Mouse (Mus musculus) left cerebral cortex, postnatal 14 days (tissue): Measurements from ENCODE around the gene Rfc2. TPM values are rescaled to one million over a fixed set of nuclear protein-coding genes. Genes with fewer than 3 reads are reported as not detected.
A peak's percentile ranks its signal among the peaks of the same experiment; 100 is the strongest.

ENCODE experiments used
- DNase-seq, 2 experiments: peaks; one replicate each; pipeline ENCODE4 v3.0.0; 2021 to 2022; ENCODE audit warnings: low spot score in 2 of 2, mixed read lengths in 1 of 2
- intact Hi-C: fragments of 180-260 bp; cut with DNase I; formaldehyde crosslinking; loops from one replicate; pipeline ENCODE4 v1.15.1; 2025
- long read RNA-seq, 2 experiments: library from polyadenylated mRNA; stranded (forward); transcript quantifications; one replicate each; pipeline ENCODE4 v2.0.0; 2021
- total RNA-seq, 2 experiments: library from RNA; stranded (reverse); gene quantifications; 2 replicates each; pipeline ENCODE4 v1.2.3; 2021

The Rfc2 gene
- 10 to 100 TPM; 69.1 to 70.0 TPM for total RNA-seq
- long read RNA-seq, experiment 1, full-length matches to known transcripts: 77 of 82 reads
- long read RNA-seq, experiment 1, partial matches to known transcripts: 0 of 82 reads
- long read RNA-seq, experiment 1, other reads (novel, unspliced or antisense): 5 of 82 reads
- long read RNA-seq, experiment 2, full-length matches to known transcripts: 70 of 79 reads
- long read RNA-seq, experiment 2, partial matches to known transcripts: 2 of 79 reads
- long read RNA-seq, experiment 2, other reads (novel, unspliced or antisense): 7 of 79 reads

GRCm38 (mm10) chr5:134581146-134581545 lies at the start of gene Rfc2:
Gene Rfc2, plus strand, starts transcription at chr5:134581366.
- intact Hi-C loops: loop anchor here (5.0 kb wide), 1 partner anchor 74 kb away; no protein-coding TSS in a partner anchor
- DNase-seq: no peak

- DNase-seq: peak; percentile 63 to 79
- intact Hi-C loops: no loop called here
These were observed 49.6 kb upstream of the Rfc2 start for GRCm38 (mm10) chr5:134531585-134531984.

DNA sequence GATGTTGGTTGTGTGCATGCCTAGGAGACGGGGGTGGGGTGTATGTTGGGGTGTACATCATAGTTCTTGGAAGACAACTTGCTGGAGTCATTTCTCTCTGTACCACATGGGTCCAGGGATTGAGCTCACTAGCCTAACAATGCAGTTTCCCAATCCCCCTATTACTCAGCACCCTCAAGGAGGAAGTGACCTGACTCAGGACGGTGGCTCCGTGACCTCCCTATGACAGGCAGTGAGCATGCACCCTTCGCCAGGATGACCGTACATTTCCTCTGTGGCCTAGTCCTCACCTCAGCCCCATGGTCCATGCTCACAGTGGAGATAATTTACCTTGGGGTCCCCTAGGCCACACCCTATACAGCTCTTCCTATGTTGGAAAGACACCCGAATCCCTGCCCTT lies 48.7 kb upstream of the Rfc2 start:
- intact Hi-C loops: no loop called here

DNA sequence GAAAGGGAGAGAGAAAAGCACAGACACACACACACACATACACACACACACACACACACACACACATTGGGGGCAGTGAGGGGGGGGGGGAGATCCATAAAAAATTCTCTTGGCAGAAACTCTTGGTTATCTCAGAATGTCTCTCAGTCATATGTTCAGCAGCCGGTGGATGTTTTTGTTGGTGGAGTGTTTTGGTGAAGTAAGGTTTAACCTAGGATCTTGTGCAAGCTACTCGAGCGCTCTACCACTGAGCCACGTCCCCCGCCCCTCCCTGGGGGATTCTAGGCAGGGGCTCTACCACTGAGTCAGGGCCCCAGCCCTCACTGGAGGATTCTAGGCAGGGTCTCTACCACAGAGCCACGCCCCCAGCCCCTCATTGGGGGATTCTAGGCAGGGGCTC lies 45.1 kb upstream of the Rfc2 start:
- intact Hi-C loops: no loop called here
- no peak for DNase-seq

More for the DNA sequence above, 48.7 kb upstream of the Rfc2 start:
- no peak for DNase-seq

GRCm38 (mm10) chr5:134539891-134540290 lies 41.3 kb upstream of the Rfc2 start:
- DNase-seq: no peak
- intact Hi-C loops: no loop called here

DNA sequence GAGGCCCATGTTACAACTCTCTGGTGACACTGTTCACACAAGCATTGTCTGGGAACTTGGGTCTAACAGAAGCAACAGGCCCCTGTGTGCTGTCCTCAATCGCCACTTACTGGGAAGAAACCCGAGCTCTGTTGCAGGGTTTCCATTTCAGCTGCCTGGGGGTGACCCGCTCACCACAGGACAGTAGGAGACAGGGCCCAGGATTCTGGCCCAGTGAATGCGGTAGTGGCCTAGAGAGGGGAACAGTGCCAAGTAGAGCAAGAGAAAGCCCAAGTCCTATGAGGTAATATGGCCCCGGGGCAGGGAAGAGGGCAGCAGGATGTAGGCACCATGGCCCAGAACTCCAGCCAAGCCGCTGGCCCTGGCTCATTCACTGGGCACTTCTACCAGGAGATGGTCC lies 40.3 kb upstream of the Rfc2 start:
- intact Hi-C loops: no loop called here
- DNase-seq: no peak

GRCm38 (mm10) chr5:134541640-134542039 lies 39.5 kb upstream of the Rfc2 start:
- DNase-seq: no peak
- intact Hi-C loops: no loop called here

DNA sequence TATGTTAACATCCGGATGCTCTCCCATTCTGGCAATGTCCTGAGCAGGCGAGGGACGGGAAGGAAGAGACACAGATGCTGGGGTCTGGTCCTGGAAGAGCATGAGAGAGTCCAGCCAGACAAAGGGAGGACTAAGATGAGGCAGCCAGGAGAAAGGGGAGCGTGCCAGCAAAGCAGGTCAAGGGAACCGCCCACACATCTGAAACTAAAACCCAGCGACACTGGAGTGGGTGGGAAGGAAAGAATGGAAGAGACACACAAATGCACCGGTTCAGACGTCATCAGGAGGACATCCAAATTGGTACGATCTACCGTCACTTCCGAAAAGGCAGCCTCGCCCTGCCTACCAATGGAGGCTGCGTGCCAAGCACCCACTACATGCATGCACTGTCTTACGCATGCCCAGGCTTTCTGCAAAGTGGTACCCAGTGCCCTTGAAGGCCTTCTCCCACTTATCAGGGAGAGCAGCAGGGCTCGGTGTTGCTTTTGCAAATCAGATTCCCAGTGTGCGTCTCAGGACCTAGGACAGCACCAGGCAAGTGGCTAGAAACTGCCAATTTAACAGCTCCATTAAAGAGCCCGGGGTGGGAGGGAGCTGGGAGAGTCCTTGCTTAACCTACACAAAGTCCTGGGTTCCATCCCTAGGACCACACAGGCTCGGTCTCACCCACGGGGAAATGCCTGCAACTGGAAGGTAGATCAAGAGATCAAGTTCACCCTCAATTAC lies 36.5 kb upstream of the Rfc2 start:
- DNase-seq: peak; percentile 59 to 65
- intact Hi-C loops: loop anchor here (5.0 kb wide), 1 partner anchor 37 kb away; no protein-coding TSS in a partner anchor

DNA sequence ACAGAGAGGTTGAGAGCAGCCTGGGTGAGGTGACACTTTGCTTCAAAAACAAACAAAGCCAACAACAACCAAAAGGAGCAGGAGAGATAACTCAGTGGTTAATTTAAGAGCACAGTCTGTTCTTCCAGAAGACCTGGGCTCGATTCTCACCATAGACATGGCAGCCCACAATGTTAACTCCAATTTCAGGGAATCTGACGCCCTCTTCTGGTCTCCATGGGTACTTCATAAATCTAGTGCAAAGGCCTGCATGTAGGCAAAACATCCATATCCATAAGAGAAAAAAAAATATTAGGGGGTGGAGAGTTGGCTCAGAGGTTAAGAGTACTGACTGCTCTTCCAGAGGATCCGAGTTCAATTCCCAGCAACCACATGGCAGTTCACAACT lies 35.9 kb upstream of the Rfc2 start:
- intact Hi-C loops: loop anchor here (5.0 kb wide), 1 partner anchor 38 kb away; no protein-coding TSS in a partner anchor
- no peak for DNase-seq

DNA sequence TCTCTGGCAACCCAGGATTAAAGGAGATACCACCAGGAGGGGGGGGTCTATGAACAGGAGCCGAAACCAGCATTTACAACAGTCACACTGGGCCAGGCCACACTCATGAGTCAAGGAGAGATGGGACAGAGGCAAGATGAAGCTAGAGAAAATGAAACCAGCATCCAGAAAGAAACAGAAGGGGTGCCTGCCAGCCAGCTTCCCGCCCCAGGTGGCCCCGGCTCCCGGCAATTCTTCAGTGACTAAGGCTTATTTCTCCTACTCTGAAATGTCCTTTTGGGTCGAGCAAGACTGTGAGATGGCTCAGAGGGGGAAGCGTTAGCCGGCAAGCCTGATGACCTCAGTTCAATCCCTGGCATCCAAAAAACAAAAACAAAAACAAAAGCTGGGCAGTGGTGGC lies 34.4 kb upstream of the Rfc2 start:
- DNase-seq: no peak
- intact Hi-C loops: loop anchor here (5.0 kb wide), 1 partner anchor 39 kb away; no protein-coding TSS in a partner anchor

GRCm38 (mm10) chr5:134548306-134548705 lies 32.9 kb upstream of the Rfc2 start:
- DNase-seq: no peak
- intact Hi-C loops: loop anchor here (5.0 kb wide), 1 partner anchor 41 kb away; no protein-coding TSS in a partner anchor

- DNase-seq: no peak
- intact Hi-C loops: loop anchor here (5.0 kb wide), 1 partner anchor 42 kb away; no protein-coding TSS in a partner anchor
These were observed 31.5 kb upstream of the Rfc2 start for GRCm38 (mm10) chr5:134549640-134550168.

DNA sequence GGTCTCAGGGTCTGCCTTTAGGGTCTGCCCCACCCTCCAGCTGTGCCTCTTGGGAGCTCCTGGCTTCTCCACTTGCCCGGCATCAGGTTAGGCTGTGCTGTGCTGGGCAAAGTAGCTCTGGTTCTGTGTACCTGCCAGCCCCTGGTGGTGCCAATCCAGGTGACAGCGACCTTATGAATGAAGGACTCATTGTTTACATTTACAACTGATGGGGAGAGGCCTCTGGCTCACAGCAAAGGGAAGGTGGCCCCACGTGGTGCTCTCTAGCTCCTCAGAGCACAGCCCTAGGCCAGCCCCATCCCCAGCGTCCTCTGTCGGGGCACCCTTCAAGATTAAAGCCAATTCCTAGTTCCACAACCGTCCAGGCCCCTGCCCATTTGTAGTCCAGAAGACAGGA lies 30.3 kb upstream of the Rfc2 start:
- DNase-seq: no peak
- intact Hi-C loops: no loop called here

GRCm38 (mm10) chr5:134551233-134552109 lies 29.7 kb upstream of the Rfc2 start:
- intact Hi-C loops: loop anchor here (2.0 kb wide), 1 partner anchor 19 kb away; no protein-coding TSS in a partner anchor
- peak; percentile 56 to 62 for DNase-seq

DNA sequence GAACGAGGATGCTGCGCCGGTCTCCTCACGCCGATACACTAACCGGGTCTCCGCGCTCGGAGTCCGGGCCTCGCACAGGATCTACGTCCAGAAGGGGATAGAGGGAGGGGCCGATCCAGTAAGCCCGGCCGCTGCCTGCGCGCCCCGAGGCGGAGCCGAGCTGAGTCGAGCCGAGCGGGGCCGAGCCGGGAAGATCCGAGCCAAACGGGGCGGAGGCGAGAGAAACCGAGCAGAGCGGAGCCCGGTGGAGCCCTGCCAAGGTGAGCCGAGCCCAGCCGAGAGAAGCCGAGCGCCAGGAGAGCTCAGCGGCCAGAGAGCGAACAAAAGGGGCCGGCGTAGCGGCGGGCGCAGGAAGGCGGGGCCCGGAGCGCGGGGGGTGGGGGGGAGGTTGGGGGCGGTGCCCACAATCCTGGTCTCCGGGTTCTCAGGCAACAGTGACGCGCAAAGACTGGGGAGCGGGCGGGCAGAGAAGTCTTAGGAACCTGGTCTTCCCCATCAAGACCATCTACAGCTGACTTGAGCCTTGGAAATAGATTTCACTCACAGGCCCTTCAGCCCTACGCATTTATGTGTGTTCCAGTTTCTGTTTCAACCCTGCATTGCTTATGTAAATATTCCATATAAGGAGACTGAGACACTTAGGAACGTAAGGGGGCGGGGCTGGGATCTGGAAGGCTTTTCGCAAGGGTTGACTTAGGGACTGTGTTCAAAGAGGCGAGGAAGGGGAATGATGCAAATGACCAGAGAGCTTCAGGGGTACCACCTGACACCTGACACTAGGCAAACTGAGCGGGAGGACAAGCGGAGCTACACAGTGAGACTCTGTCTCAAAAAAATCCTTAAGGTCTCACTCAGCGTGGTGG lies 28.8 kb upstream of the Rfc2 start, which contains the start of gene Clip2:
Gene Clip2 (minus strand): TSS at position 325 of the 863 bp plus-strand sequence.
- DNase-seq: peak; percentile 99
- intact Hi-C loops: loop anchor here (2.0 kb wide), 1 partner anchor 18 kb away; no protein-coding TSS in a partner anchor

- no peak for DNase-seq
- intact Hi-C loops: loop anchor here (2.0 kb wide), 1 partner anchor 17 kb away; no protein-coding TSS in a partner anchor
These were observed 27.1 kb upstream of the Rfc2 start for GRCm38 (mm10) chr5:134553951-134554546.

GRCm38 (mm10) chr5:134555463-134556164 lies 25.6 kb upstream of the Rfc2 start:
- intact Hi-C loops: no loop called here
- DNase-seq: peak; percentile 83 to 86
